Mouse (Mus musculus): ENCODE results near the gene Krt33a. TPM values are rescaled to one million over a fixed set of nuclear protein-coding genes. Genes with fewer than 3 reads are reported as not detected.

Gene Krt33a
- polyA plus RNA-seq, 1 experiment from 2014 or later, result not detected

DNA sequence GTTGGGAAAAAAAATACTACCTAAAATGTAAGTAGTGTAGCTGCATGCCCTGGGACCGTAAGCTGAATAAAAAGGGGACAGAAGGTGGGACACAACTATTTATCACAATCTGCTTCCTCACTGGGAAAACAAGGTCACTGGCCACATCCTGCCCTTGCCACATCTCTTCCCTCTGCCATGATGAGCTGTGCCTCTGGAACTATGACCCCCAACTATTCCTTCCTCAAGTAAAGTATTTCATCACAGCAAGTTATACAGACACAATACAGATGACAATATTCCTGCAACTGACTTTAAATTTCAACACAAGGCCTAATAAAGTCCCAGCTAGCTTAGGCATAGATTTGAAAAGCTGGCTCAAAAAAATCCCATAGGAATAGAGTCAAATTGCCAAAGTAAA is 3.5 kb upstream of the Krt33a start:
- no peaks in the 10 kb centered on the region for H3K36me3 ChIP-seq (ENCODE audit: control insufficient read depth, insufficient read depth, low read length)
- H3K4me2 ChIP-seq (ENCODE audit: low read depth, low read length), result no peak overlapping the region
- ATAC-seq (ENCODE audit: low read depth), result no peak
- 80% methylated on average over 1 of the region's 1 CpGs for WGBS
- H3K27ac ChIP-seq (ENCODE audit: low read length), result no peak overlapping the region
- H3K4me3 ChIP-seq (ENCODE audit: low read length), result no peak overlapping the region
- H3K9ac ChIP-seq (ENCODE audit: low read length), result no peak overlapping the region
- peaks cover 3% of the 10 kb centered on the region; the same call in 1 of the 2 replicates for H3K4me1 ChIP-seq (replicated peaks; ENCODE audit: control insufficient read depth, insufficient read depth, low read length)
- no peaks in the 10 kb centered on the region for H3K27me3 ChIP-seq (ENCODE audit: control insufficient read depth, insufficient read depth, low read depth, low read length)
- no peaks in the 10 kb centered on the region for H3K9me3 ChIP-seq (ENCODE audit: control insufficient read depth, low read length)

DNA sequence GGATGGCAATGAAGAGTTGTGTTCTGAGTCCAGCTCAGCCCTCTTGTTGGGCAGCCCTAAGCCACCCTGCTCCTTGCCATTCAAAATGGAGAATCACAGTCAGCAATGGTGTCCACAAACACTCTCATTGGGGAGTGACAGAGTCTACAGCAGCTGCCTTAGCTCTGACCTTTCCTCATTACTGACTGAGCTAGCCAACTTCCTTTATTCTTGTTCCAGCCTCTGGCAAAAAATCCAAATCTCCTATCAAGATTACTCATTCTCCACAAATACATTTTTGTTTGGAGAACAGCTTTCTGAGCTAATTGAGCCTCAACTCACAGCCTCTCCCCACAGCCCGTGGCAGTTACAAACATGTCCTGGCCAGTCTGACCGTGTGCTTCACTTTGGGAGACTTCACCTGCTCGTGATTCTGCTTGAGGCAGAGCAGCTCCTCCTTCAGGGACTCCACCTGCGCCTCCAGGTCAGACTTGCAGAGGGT is 2.3 kb downstream of the Krt33a start:
- Histone ChIP-seq H3K4me1 (replicated peaks; ENCODE audit: control insufficient read depth, insufficient read depth, low read length) (peaks cover 3% of the 10 kb centered on the region; the same call in 1 of the 2 replicates), H3K4me2 (ENCODE audit: low read depth, low read length) (no peak overlapping the region), H3K27ac (ENCODE audit: low read length) (peak overlapping the region; percentile 43), H3K4me3 (ENCODE audit: low read length) (no peak overlapping the region), H3K9me3 (ENCODE audit: control insufficient read depth, low read length) (no peaks in the 10 kb centered on the region), H3K36me3 (ENCODE audit: control insufficient read depth, insufficient read depth, low read length) (no peaks in the 10 kb centered on the region), H3K27me3 (ENCODE audit: control insufficient read depth, insufficient read depth, low read depth, low read length) (no peaks in the 10 kb centered on the region), H3K9ac (ENCODE audit: low read length) (peak overlapping the region; percentile 20; the same call in 1 of the 2 replicates)
- ATAC-seq (ENCODE audit: low read depth), result peak; percentile 84
- 33% methylated on average over 4 of the region's 4 CpGs for WGBS

DNA sequence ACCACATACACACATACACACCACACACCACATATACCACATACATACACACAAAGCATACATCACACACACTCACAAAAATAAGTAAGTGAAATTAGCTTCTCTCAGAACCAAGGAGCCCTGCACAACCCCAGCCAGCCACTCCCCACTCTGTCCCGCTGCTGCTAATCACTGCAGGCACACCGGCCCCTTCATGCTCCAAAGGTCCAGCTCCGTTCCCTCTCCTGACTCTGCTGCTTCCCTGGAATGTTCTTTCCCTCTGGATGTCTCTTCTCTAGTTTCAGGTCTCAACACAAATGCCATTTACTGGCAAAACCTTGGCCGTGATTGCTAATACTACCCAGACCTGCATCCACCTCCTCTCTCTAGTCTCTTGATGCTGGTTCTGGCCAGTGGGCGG is 5.3 kb downstream of the Krt33a start:
- Histone ChIP-seq H3K27ac (ENCODE audit: low read length) (no peak overlapping the region), H3K27me3 (ENCODE audit: control insufficient read depth, insufficient read depth, low read depth, low read length) (no peaks in the 10 kb centered on the region), H3K9me3 (ENCODE audit: control insufficient read depth, low read length) (no peaks in the 10 kb centered on the region), H3K36me3 (ENCODE audit: control insufficient read depth, insufficient read depth, low read length) (no peaks in the 10 kb centered on the region), H3K4me2 (ENCODE audit: low read depth, low read length) (no peak overlapping the region), H3K4me1 (replicated peaks; ENCODE audit: control insufficient read depth, insufficient read depth, low read length) (peaks cover 3% of the 10 kb centered on the region; the same call in 1 of the 2 replicates), H3K9ac (ENCODE audit: low read length) (no peak overlapping the region), H3K4me3 (ENCODE audit: low read length) (no peak overlapping the region)
- no peak for ATAC-seq (ENCODE audit: low read depth)
- WGBS, result 83% methylated on average over 5 of the region's 5 CpGs

DNA sequence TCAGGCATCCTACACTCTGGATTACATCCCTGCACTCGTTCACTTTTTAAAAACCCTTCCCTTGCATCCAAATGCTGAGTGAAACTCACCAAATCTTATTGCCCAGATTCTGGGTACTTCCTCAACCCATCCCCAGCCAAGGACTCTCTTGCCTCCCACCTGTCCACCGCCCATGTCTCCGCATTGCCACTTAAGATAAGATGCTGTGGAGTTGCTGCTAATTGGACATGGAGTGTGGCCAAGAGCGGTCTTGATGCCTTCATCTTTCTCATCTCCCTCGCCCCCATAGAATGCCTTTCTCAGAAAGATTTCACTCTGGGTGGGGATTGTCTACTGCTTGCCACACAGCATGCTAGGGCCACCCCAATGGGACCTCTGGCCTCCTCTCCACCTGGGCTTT is 7.7 kb downstream of the Krt33a start:
- H3K4me2 ChIP-seq (ENCODE audit: low read depth, low read length), result no peak overlapping the region
- WGBS, result 79% methylated on average over 5 of the region's 5 CpGs
- ATAC-seq (ENCODE audit: low read depth), result no peak
- no peak overlapping the region for H3K4me3 ChIP-seq (ENCODE audit: low read length)
- no peak overlapping the region for H3K27ac ChIP-seq (ENCODE audit: low read length)
- no peaks in the 10 kb centered on the region for H3K4me1 ChIP-seq (replicated peaks; ENCODE audit: control insufficient read depth, insufficient read depth, low read length)
- H3K9ac ChIP-seq (ENCODE audit: low read length), result no peak overlapping the region
- no peaks in the 10 kb centered on the region for H3K9me3 ChIP-seq (ENCODE audit: control insufficient read depth, low read length)
- no peaks in the 10 kb centered on the region for H3K36me3 ChIP-seq (ENCODE audit: control insufficient read depth, insufficient read depth, low read length)
- no peaks in the 10 kb centered on the region for H3K27me3 ChIP-seq (ENCODE audit: control insufficient read depth, insufficient read depth, low read depth, low read length)

DNA sequence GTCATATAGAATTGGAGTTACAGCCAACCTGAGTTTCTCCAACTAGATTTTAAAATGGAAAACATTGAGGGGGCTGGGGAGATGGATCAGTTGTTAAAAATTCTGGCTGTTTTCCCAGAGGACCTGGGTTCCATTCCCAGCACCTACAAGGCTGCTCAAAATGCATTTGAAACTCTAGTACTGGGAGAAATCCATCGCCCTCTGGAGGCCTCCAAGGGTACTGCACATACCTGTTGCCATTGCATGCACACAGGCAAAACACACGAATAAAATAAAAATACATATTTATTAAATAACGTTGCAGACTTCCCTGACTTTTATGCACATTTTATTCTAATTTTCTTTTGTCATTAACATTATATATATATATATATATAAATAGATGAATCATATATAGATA is 9.4 kb downstream of the Krt33a start:
- Histone ChIP-seq H3K4me2 (ENCODE audit: low read depth, low read length) (no peak overlapping the region), H3K27ac (ENCODE audit: low read length) (no peak overlapping the region), H3K36me3 (ENCODE audit: control insufficient read depth, insufficient read depth, low read length) (no peaks in the 10 kb centered on the region), H3K9me3 (ENCODE audit: control insufficient read depth, low read length) (no peaks in the 10 kb centered on the region), H3K4me1 (replicated peaks; ENCODE audit: control insufficient read depth, insufficient read depth, low read length) (no peaks in the 10 kb centered on the region), H3K4me3 (ENCODE audit: low read length) (no peak overlapping the region), H3K27me3 (ENCODE audit: control insufficient read depth, insufficient read depth, low read depth, low read length) (no peaks in the 10 kb centered on the region), H3K9ac (ENCODE audit: low read length) (no peak overlapping the region)
- no peak for ATAC-seq (ENCODE audit: low read depth)
- 52% methylated on average over 3 of the region's 3 CpGs for WGBS

DNA sequence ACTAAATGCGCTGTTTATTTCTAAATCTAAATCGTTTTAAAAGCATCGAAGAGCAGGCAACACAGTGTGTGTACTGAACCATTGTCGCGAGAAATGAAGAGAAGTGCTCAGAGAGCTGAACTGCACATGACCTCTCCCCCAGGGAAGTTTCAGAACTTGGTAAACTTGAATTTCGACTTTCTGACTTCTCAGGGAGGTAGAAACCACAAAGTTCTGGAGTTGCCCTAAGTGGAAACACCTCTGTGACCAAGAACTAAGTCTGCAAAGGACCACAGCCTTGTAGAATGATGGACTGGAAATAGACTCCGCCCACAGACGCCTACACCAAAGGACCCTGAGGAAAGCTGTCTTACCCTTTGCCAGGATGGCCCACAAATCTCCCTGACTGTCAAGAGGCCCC is 10.1 kb downstream of the Krt33a start:
- 56% methylated on average over 8 of the region's 8 CpGs for WGBS
- Histone ChIP-seq H3K27me3 (ENCODE audit: control insufficient read depth, insufficient read depth, low read depth, low read length) (no peaks in the 10 kb centered on the region), H3K4me3 (ENCODE audit: low read length) (no peak overlapping the region), H3K4me1 (replicated peaks; ENCODE audit: control insufficient read depth, insufficient read depth, low read length) (no peaks in the 10 kb centered on the region), H3K4me2 (ENCODE audit: low read depth, low read length) (no peak overlapping the region), H3K9ac (ENCODE audit: low read length) (no peak overlapping the region), H3K9me3 (ENCODE audit: control insufficient read depth, low read length) (no peaks in the 10 kb centered on the region), H3K36me3 (ENCODE audit: control insufficient read depth, insufficient read depth, low read length) (no peaks in the 10 kb centered on the region), H3K27ac (ENCODE audit: low read length) (peak overlapping the region; percentile 47; the same call in 1 of the 2 replicates)
- no peak for ATAC-seq (ENCODE audit: low read depth)

DNA sequence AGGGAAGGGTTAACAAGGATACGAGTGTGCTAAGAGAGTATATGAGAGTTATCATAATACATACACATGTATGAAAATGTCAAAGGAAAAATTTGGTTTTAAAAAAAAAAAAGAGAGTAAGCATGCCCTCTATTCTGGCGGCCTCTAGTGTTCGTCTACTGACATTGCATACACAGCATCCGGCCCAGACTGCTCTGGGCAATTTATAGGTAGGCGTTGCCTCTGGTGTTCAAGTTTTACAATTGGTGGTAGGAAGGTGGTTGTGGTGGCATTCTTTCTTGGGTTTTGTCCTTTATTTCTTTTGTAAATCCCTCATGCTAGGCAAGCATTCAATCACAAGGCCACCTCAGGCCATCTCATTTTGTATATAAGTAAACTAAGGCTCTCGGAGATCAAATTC is 11.2 kb downstream of the Krt33a start:
- ATAC-seq (ENCODE audit: low read depth), result no peak
- WGBS, result 18% methylated on average over 6 of the region's 6 CpGs

DNA sequence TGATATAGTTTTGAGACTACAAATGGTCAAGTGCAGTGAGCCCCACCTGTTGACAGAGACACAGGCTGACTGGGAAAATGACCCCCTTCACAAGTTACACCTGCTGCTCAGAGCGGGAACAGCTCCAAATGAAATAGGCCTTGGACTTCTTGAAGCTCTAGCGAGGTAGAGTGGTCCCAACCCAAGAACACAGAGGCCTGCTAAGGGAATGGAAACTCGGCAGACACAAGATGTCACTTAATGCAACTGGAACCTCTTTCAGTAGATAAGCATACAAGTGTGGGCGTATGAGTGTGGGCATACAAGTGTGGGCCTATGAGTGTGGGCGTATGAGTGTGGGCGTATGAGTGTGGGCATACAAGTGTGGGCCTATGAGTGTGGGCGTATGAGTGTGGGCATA is 16.9 kb downstream of the Krt33a start:
- Histone ChIP-seq H3K27ac (ENCODE audit: low read length) (no peak overlapping the region), H3K9me3 (ENCODE audit: control insufficient read depth, low read length) (no peaks in the 10 kb centered on the region), H3K36me3 (ENCODE audit: control insufficient read depth, insufficient read depth, low read length) (no peaks in the 10 kb centered on the region), H3K9ac (ENCODE audit: low read length) (no peak overlapping the region), H3K4me3 (ENCODE audit: low read length) (no peak overlapping the region), H3K27me3 (ENCODE audit: control insufficient read depth, insufficient read depth, low read depth, low read length) (peaks cover 3% of the 10 kb centered on the region; the same call in 1 of the 2 replicates), H3K4me1 (replicated peaks; ENCODE audit: control insufficient read depth, insufficient read depth, low read length) (peaks cover 2% of the 10 kb centered on the region; the same call in 1 of the 2 replicates), H3K4me2 (ENCODE audit: low read depth, low read length) (no peak overlapping the region)
- 80% methylated on average over 7 of the region's 7 CpGs for whole genome bisulfite sequencing
- no peak for ATAC-seq (ENCODE audit: low read depth)

More for the DNA sequence above, 11.2 kb downstream of the Krt33a start:
- H3K9me3 ChIP-seq (ENCODE audit: control insufficient read depth, low read length), result no peaks in the 10 kb centered on the region
- no peak overlapping the region for H3K4me3 ChIP-seq (ENCODE audit: low read length)
- no peak overlapping the region for H3K4me2 ChIP-seq (ENCODE audit: low read depth, low read length)
- no peak overlapping the region for H3K9ac ChIP-seq (ENCODE audit: low read length)
- no peaks in the 10 kb centered on the region for H3K4me1 ChIP-seq (replicated peaks; ENCODE audit: control insufficient read depth, insufficient read depth, low read length)
- no peak overlapping the region for H3K27ac ChIP-seq (ENCODE audit: low read length)
- no peaks in the 10 kb centered on the region for H3K36me3 ChIP-seq (ENCODE audit: control insufficient read depth, insufficient read depth, low read length)
- H3K27me3 ChIP-seq (ENCODE audit: control insufficient read depth, insufficient read depth, low read depth, low read length), result no peaks in the 10 kb centered on the region

DNA sequence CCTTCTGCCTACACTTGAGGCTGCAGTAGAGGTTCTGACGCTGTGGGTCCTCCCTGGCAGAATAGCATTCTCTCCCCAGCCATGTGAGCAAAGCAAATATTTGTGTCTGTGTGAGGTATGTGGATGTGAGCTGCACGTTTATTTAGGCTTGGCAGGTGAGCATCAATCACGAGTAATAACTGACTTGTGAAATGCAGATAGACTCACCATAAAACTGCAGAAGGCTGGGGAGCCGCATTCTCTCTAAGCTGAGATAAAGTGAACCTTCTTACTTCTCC is 21.7 kb downstream of the Krt33a start:
- Histone ChIP-seq H3K27ac (ENCODE audit: low read length) (no peak overlapping the region), H3K9me3 (ENCODE audit: control insufficient read depth, low read length) (no peaks in the 10 kb centered on the region), H3K36me3 (ENCODE audit: control insufficient read depth, insufficient read depth, low read length) (no peaks in the 10 kb centered on the region), H3K9ac (ENCODE audit: low read length) (no peak overlapping the region), H3K4me1 (replicated peaks; ENCODE audit: control insufficient read depth, insufficient read depth, low read length) (peaks cover 3% of the 10 kb centered on the region; the same call in 1 of the 2 replicates), H3K4me3 (ENCODE audit: low read length) (no peak overlapping the region), H3K27me3 (ENCODE audit: control insufficient read depth, insufficient read depth, low read depth, low read length) (peaks cover 4% of the 10 kb centered on the region; the same call in 1 of the 2 replicates), H3K4me2 (ENCODE audit: low read depth, low read length) (no peak overlapping the region)
- ATAC-seq (ENCODE audit: low read depth), result no peak
- WGBS, result 21% methylated on average over 4 of the region's 4 CpGs

Data from lung, embryonic 16.5 days (tissue).